Mouse (Mus musculus): ENCODE results near the gene Eif4a3. TPM values are rescaled to one million over a fixed set of nuclear protein-coding genes. Genes with fewer than 3 reads are reported as not detected.
"Not testable (repeated sequence)": the region's sequence is repeated elsewhere in the genome, so short reads cannot be mapped to it uniquely, and the experiment has no call there.

The Eif4a3 gene
- polyA plus RNA-seq, 1 experiment from 2014 or later: 139 TPM

- peaks cover 3% of the 10 kb centered on the region; the same call in 1 of the 2 replicates for H3K27me3 ChIP-seq (ENCODE audit: control insufficient read depth, insufficient read depth, low read depth, low read length)
- no peak for ATAC-seq (ENCODE audit: low read depth)
- H3K9me3 ChIP-seq (replicated peaks; ENCODE audit: control insufficient read depth, low read length): no peaks in the 10 kb centered on the region
- no peak overlapping the region for H3K9ac ChIP-seq (ENCODE audit: low read depth, low read length)
- 44% methylated on average over 16 of the region's 16 CpGs for WGBS (ENCODE audit: insufficient replicate concordance)
- H3K4me1 ChIP-seq (ENCODE audit: control insufficient read depth, low read depth, low read length): peaks cover 4% of the 10 kb centered on the region
- no peaks in the 10 kb centered on the region for H3K36me3 ChIP-seq (ENCODE audit: control insufficient read depth, insufficient read depth)
- no peak overlapping the region for H3K4me2 ChIP-seq (ENCODE audit: low read depth, low read length)
- no peak overlapping the region for H3K4me3 ChIP-seq (ENCODE audit: low read depth, low read length)
- H3K27ac ChIP-seq (ENCODE audit: low read length): no peak overlapping the region
Observed at GRCm38 (mm10) chr11:119304904-119305712, 5.2 kb upstream of the Eif4a3 start.

- peak overlapping the region; percentile 96 for H3K4me2 ChIP-seq (ENCODE audit: low read depth, low read length)
Observed at GRCm38 (mm10) chr11:119300986-119301385, 1.1 kb upstream of the Eif4a3 start.

GRCm38 (mm10) chr11:119300246-119300935 is 502 bp upstream of the Eif4a3 start:
- Histone ChIP-seq H3K27ac (ENCODE audit: low read length) (peak overlapping the region; percentile 77), H3K9me3 (replicated peaks; ENCODE audit: control insufficient read depth, low read length) (no peaks in the 10 kb centered on the region), H3K4me2 (ENCODE audit: low read depth, low read length) (peak overlapping the region; percentile 96), H3K4me3 (ENCODE audit: low read depth, low read length) (peak overlapping the region; percentile 92), H3K9ac (ENCODE audit: low read depth, low read length) (peak overlapping the region; percentile 95), H3K27me3 (ENCODE audit: control insufficient read depth, insufficient read depth, low read depth, low read length) (no peaks in the 10 kb centered on the region; the same call in 1 of the 2 replicates), H3K36me3 (ENCODE audit: control insufficient read depth, insufficient read depth) (peaks cover 16% of the 10 kb centered on the region), H3K4me1 (ENCODE audit: control insufficient read depth, low read depth, low read length) (peaks cover 14% of the 10 kb centered on the region)
- 2% methylated on average over 31 of the region's 31 CpGs for WGBS (ENCODE audit: insufficient replicate concordance)
- peak; percentile 68; the same call in 1 of the 2 replicates for ATAC-seq (ENCODE audit: low read depth)

More at GRCm38 (mm10) chr11:119300986-119301385, 1.1 kb upstream of the Eif4a3 start:
- Histone ChIP-seq H3K4me1 (ENCODE audit: control insufficient read depth, low read depth, low read length) (peaks cover 14% of the 10 kb centered on the region), H3K9ac (ENCODE audit: low read depth, low read length) (no peak overlapping the region), H3K4me3 (ENCODE audit: low read depth, low read length) (peak overlapping the region; percentile 92), H3K36me3 (ENCODE audit: control insufficient read depth, insufficient read depth) (peaks cover 10% of the 10 kb centered on the region), H3K27me3 (ENCODE audit: control insufficient read depth, insufficient read depth, low read depth, low read length) (no peaks in the 10 kb centered on the region; the same call in 1 of the 2 replicates), H3K9me3 (replicated peaks; ENCODE audit: control insufficient read depth, low read length) (no peaks in the 10 kb centered on the region), H3K27ac (ENCODE audit: low read length) (no peak overlapping the region)
- WGBS (ENCODE audit: insufficient replicate concordance): 14% methylated on average over 2 of the region's 2 CpGs
- ATAC-seq (ENCODE audit: low read depth): no peak

- H3K4me2 ChIP-seq (ENCODE audit: low read depth, low read length): peak overlapping the region; percentile 83
- 3% methylated on average over 7 of the region's 7 CpGs for WGBS (ENCODE audit: insufficient replicate concordance)
- ATAC-seq (ENCODE audit: low read depth): no peak
- no peaks in the 10 kb centered on the region for H3K9me3 ChIP-seq (replicated peaks; ENCODE audit: control insufficient read depth, low read length)
- H3K36me3 ChIP-seq (ENCODE audit: control insufficient read depth, insufficient read depth): peaks cover 31% of the 10 kb centered on the region
- H3K27ac ChIP-seq (ENCODE audit: low read length): no peak overlapping the region; the same call in 1 of the 2 replicates
- H3K4me3 ChIP-seq (ENCODE audit: low read depth, low read length): peak overlapping the region; percentile 92
- H3K4me1 ChIP-seq (ENCODE audit: control insufficient read depth, low read depth, low read length): peaks cover 14% of the 10 kb centered on the region
- peak overlapping the region; percentile 95 for H3K9ac ChIP-seq (ENCODE audit: low read depth, low read length)
- no peaks in the 10 kb centered on the region; the same call in 1 of the 2 replicates for H3K27me3 ChIP-seq (ENCODE audit: control insufficient read depth, insufficient read depth, low read depth, low read length)
Observed at GRCm38 (mm10) chr11:119298917-119299316, 972 bp downstream of the Eif4a3 start.

- Histone ChIP-seq H3K36me3 (ENCODE audit: control insufficient read depth, insufficient read depth) (peaks cover 40% of the 10 kb centered on the region), H3K4me3 (ENCODE audit: low read depth, low read length) (0 out of 2 replicates have a peak overlapping the region, but pooled peaks have one; percentile 92), H3K9ac (ENCODE audit: low read depth, low read length) (no peak overlapping the region), H3K27me3 (ENCODE audit: control insufficient read depth, insufficient read depth, low read depth, low read length) (no peaks in the 10 kb centered on the region), H3K4me2 (ENCODE audit: low read depth, low read length) (peak overlapping the region; percentile 83), H3K4me1 (ENCODE audit: control insufficient read depth, low read depth, low read length) (peaks cover 14% of the 10 kb centered on the region), H3K9me3 (replicated peaks; ENCODE audit: control insufficient read depth, low read length) (no peaks in the 10 kb centered on the region), H3K27ac (ENCODE audit: low read length) (no peak overlapping the region)
- no peak for ATAC-seq (ENCODE audit: low read depth)
- WGBS (ENCODE audit: insufficient replicate concordance): 36% methylated on average over 6 of the region's 6 CpGs
Observed at GRCm38 (mm10) chr11:119297996-119298395, 1.9 kb downstream of the Eif4a3 start.

GRCm38 (mm10) chr11:119292861-119293260 is 7.0 kb downstream of the Eif4a3 start:
- not testable (repeated sequence) for H3K4me2 ChIP-seq (ENCODE audit: low read depth, low read length); H3K4me3 ChIP-seq (ENCODE audit: low read depth, low read length); ATAC-seq (ENCODE audit: low read depth); H3K4me1 ChIP-seq (ENCODE audit: control insufficient read depth, low read depth, low read length); H3K9ac ChIP-seq (ENCODE audit: low read depth, low read length); H3K27ac ChIP-seq (ENCODE audit: low read length); H3K27me3 ChIP-seq (ENCODE audit: control insufficient read depth, insufficient read depth, low read depth, low read length); H3K9me3 ChIP-seq (replicated peaks; ENCODE audit: control insufficient read depth, low read length)
- WGBS (ENCODE audit: insufficient replicate concordance): 92% methylated on average over 8 of the region's 8 CpGs
- H3K36me3 ChIP-seq (ENCODE audit: control insufficient read depth, insufficient read depth): peaks cover 82% of the 10 kb centered on the region

GRCm38 (mm10) chr11:119287207-119287992 is 12.5 kb downstream of the Eif4a3 start:
- no peak overlapping the region for H3K9ac ChIP-seq (ENCODE audit: low read depth, low read length)
- H3K4me2 ChIP-seq (ENCODE audit: low read depth, low read length): no peak overlapping the region
- no peaks in the 10 kb centered on the region for H3K27me3 ChIP-seq (ENCODE audit: control insufficient read depth, insufficient read depth, low read depth, low read length)
- no peaks in the 10 kb centered on the region for H3K9me3 ChIP-seq (replicated peaks; ENCODE audit: control insufficient read depth, low read length)
- ATAC-seq (ENCODE audit: low read depth): no peak
- no peaks in the 10 kb centered on the region for H3K4me1 ChIP-seq (ENCODE audit: control insufficient read depth, low read depth, low read length)
- peaks cover 45% of the 10 kb centered on the region for H3K36me3 ChIP-seq (ENCODE audit: control insufficient read depth, insufficient read depth)
- no peak overlapping the region for H3K4me3 ChIP-seq (ENCODE audit: low read depth, low read length)
- WGBS (ENCODE audit: insufficient replicate concordance): 80% methylated on average over 20 of the region's 20 CpGs
- no peak overlapping the region for H3K27ac ChIP-seq (ENCODE audit: low read length)

GRCm38 (mm10) chr11:119285791-119286527 is 13.9 kb downstream of the Eif4a3 start:
- Histone ChIP-seq H3K9me3 (replicated peaks; ENCODE audit: control insufficient read depth, low read length) (no peaks in the 10 kb centered on the region), H3K4me2 (ENCODE audit: low read depth, low read length) (no peak overlapping the region), H3K27me3 (ENCODE audit: control insufficient read depth, insufficient read depth, low read depth, low read length) (no peaks in the 10 kb centered on the region), H3K36me3 (ENCODE audit: control insufficient read depth, insufficient read depth) (peaks cover 33% of the 10 kb centered on the region), H3K4me1 (ENCODE audit: control insufficient read depth, low read depth, low read length) (no peaks in the 10 kb centered on the region), H3K9ac (ENCODE audit: low read depth, low read length) (no peak overlapping the region), H3K4me3 (ENCODE audit: low read depth, low read length) (no peak overlapping the region), H3K27ac (ENCODE audit: low read length) (no peak overlapping the region)
- 63% methylated on average over 9 of the region's 9 CpGs for WGBS (ENCODE audit: insufficient replicate concordance)
- ATAC-seq (ENCODE audit: low read depth): no peak

Data from liver, embryonic 16.5 days (tissue).